Mouse (Mus musculus) cortical plate, adult 2 months (tissue): ENCODE measurements around the gene Meis2. TPM values are rescaled to one million over a fixed set of nuclear protein-coding genes. Genes with fewer than 3 reads are reported as not detected.

ENCODE experiments used
- H3K27ac ChIP-seq: fragments of 200-500 bp; 2 replicates; pipeline ENCODE4 v1.5.1; 2012; ENCODE audit warnings: low read length, control low read depth, inconsistent platforms; ENCODE audit not compliant: insufficient read depth
- H3K4me1 ChIP-seq: fragments of 200-500 bp; 2 replicates; pipeline ENCODE4 v1.6.1; 2011; ENCODE audit warnings: low read length; ENCODE audit not compliant: control insufficient read depth, insufficient read depth
- H3K4me3 ChIP-seq: fragments of 200-500 bp; 2 replicates; pipeline ENCODE4 v1.5.1; 2011; ENCODE audit warnings: mild to moderate bottlenecking, low read length, control low read depth; ENCODE audit not compliant: insufficient read depth
- CTCF ChIP-seq: fragments of 200-500 bp; IDR thresholded peaks from 2 replicates; pipeline ENCODE4 v1.5.1; 2011; ENCODE audit warnings: mild to moderate bottlenecking, control low read depth, low read length; ENCODE audit not compliant: insufficient read depth; ENCODE audit errors: extremely low read depth
- POLR2A ChIP-seq: fragments of 200-500 bp; IDR thresholded peaks from 2 replicates; pipeline ENCODE4 v1.6.1; 2011; ENCODE audit warnings: mild to moderate bottlenecking, low read length, control low read depth; ENCODE audit not compliant: insufficient read depth; ENCODE audit errors: extremely low read depth
- polyA plus RNA-seq: library from polyadenylated mRNA; depleted of rRNA; stranded (reverse); fragments of >200 nt; gene quantifications from 2 replicates; pipeline ENCODE4 v1.2.3, GENCODE M21; 2012

Meis2 gene
- polyA plus RNA-seq, 1 experiment: 86.1 TPM

DNA sequence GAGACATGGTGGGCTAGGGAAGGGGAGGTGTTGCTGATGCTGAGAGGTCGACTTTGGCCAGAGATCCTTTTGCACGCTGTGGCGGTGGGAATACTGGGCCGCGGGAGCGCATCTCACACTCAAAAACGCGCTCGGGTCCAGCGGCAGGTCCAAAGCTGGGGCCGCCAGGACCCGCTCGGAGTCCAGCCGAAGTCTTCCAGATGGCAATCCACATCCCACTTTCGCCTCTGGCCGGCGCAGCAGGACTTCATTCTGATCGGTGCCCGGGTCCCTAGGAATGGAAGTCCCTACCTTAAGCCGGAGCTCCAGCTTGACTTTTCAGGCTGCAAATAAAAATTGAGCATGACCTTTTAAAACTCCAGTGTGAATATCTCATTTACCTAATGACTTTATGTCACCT lies 9.8 kb upstream of the Meis2 start:
- H3K4me3 ChIP-seq: peak overlapping the region; percentile 53
- H3K4me1 ChIP-seq: no peaks in the 10 kb centered on the region
- peak overlapping the region; percentile 77 for H3K27ac ChIP-seq
- TF ChIP-seq CTCF: no peak
- no peak for TF ChIP-seq POLR2A

DNA sequence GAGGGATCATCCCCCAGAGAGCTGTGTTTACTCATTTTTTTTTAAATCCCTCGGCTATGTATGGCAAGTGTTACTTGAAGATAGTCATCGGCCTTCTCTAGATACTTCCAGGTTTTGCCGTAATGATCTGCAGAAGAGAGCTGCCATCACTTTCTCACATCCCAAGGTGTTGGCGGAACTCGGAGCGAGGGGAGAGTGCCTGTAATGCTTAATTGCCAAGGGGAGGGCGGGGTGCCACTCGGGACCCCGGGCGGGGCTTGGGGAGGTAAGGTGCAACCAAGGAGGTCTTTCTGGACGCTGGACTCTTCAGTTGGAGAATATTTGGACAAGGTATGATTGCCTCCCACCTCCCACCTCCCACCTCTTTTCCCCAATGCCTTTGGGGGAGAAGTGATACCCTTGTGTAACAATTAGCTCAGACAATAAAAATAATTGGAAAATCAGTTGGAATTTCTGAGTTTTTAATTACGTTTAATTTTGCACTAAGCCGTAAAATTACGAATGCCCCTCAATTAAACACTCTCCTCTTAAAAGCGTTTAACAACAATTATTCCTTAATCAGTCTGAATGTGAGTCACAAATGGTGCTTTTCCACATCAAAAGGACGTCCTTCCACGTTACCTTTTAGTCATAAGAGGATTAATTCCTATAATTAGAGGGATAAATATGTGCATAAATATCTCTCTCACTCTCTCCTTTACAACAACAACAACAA lies 9.2 kb upstream of the Meis2 start:
- Histone ChIP-seq H3K4me3 (peak overlapping the region; percentile 53), H3K27ac (peak overlapping the region; percentile 77), H3K4me1 (no peaks in the 10 kb centered on the region)
- TF ChIP-seq POLR2A: no peak
- TF ChIP-seq CTCF: no peak

DNA sequence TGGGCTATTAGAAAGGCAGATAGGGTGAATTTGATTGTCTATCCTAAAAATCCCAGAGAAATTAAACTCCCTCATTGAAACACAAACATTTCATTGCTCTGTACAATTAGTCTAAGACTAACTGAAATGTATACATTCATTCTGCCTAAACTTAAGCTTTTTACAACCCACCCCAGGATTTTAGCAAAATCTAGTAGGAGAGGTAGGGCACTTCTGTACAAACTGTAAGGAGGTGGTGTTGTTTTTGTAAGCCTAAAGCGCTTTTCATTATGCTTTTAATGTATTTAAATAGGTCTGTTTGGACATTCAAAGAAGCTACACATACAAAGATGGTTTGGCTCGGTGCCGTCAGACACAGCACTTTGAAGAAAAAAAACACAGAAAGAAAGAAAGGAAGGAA lies 8.4 kb upstream of the Meis2 start:
- Histone ChIP-seq H3K4me1 (no peaks in the 10 kb centered on the region), H3K27ac (peak overlapping the region; percentile 53), H3K4me3 (no peak overlapping the region; the same call in 1 of the 2 replicates)
- no peak for TF ChIP-seq POLR2A
- no peak for TF ChIP-seq CTCF

DNA sequence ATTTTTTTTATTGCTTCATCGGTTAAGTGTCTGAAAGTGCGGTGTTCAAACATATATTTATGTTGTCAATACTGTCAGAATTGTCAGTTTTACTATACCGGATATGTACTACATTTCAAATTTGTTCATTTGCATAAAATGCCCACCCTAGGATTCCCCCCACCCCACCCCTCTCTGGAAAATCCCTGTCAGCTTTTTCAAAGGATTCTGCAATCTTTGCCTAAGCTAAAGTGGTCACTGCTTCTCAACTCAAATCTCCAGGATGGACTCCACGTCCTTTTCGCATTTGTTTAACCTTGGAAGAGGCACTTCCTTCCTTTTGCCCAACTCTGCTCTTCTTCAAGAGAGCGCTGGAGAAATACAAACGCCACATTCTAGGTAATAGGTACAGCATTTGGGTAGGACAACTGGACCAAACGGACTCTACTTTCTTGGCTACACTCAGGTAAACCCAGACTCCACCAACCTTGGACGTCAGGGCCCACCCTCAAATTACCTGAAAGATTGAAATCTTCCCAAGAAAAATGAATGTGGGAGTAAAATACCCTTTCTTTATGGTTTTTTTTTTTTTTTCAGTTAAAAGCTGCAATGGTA lies 7.8 kb upstream of the Meis2 start:
- H3K27ac ChIP-seq: 0 out of 2 replicates have a peak overlapping the region, but pooled peaks have one; percentile 5
- no peaks in the 10 kb centered on the region for H3K4me1 ChIP-seq
- H3K4me3 ChIP-seq: no peak overlapping the region
- no peak for TF ChIP-seq CTCF
- TF ChIP-seq POLR2A: no peak

DNA sequence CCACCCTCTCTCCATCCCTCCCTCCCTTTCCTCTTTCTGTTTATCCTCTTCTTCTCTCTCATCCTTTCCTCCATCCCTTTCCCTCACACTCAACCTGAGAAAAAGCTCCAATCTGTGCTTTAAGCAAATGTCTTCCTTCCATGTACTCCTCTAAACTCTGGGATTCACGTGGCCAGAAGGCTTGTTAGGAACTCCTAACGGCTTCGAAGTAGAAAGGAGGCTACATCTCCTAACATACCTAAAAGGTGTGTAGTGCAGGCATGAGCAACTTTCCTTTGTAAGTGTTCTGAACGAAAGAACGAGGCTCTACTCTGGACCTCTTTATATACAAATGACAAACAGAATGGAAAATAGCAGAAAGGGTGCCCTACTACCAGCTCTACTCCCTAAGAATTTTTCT lies 7.1 kb upstream of the Meis2 start:
- TF ChIP-seq CTCF: no peak
- H3K4me3 ChIP-seq: peak overlapping the region; percentile 26; the same call in 1 of the 2 replicates
- peak overlapping the region; percentile 62 for H3K27ac ChIP-seq
- no peaks in the 10 kb centered on the region for H3K4me1 ChIP-seq

DNA sequence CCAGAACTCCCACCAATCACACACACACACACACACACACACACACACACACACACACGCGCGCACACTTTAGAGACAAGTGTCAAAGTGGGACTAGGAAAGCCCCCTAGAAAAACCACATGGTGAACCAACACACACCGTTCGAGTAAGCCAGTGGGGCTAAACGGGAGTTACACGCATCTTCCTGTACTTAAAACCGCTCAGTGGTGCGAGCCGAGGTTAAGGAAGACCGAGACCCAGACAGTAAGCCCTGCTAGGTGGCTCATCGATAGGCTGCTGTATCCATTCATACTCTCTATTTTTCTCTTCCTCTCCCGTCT lies 6.6 kb upstream of the Meis2 start:
- no peaks in the 10 kb centered on the region for H3K4me1 ChIP-seq
- TF ChIP-seq POLR2A (no peak), CTCF (no peak)
- H3K4me3 ChIP-seq: peak overlapping the region; percentile 26; the same call in 1 of the 2 replicates
- peak overlapping the region; percentile 62 for H3K27ac ChIP-seq

DNA sequence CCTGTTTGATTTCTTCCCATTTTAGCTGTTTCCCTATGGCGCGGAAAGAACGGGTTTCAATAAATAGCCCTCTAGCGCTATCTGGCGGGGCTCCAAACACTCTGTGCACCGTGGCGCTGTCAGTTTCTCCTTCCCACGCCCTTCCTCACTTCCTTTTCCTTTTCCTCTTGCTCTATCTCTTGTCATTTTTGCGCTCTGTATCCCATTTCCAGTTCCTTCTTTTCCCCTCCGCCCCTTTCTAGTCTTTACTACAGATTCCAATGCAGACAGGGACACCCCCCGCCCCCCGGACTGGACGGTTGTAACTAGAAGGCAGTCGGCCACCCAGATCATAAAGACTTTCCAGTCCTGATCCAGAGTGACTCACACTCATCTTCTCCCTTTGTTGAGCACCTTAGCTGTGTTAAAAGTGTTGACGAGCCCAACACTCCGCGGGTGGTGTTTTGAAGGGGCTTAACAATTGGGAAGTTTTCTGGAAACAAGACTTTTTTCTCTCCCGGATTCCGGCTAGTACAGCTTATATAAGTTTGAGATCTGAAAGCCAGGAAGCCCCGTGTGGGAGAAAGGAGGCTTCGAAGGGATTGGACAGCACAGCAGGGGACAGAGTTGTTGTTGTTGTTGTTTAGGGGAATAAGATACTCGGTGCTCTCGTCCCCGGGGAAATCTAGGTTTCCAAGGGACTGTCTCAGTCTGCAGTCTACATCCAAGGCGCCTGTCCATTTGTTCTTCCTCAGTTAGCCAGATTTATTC lies 6.1 kb upstream of the Meis2 start:
- Histone ChIP-seq H3K27ac (peak overlapping the region; percentile 62; the same call in 1 of the 2 replicates), H3K4me1 (no peaks in the 10 kb centered on the region), H3K4me3 (peak overlapping the region; percentile 26)
- TF ChIP-seq CTCF (peak; percentile 38; the same call in 1 of the 2 replicates), POLR2A (no peak)

DNA sequence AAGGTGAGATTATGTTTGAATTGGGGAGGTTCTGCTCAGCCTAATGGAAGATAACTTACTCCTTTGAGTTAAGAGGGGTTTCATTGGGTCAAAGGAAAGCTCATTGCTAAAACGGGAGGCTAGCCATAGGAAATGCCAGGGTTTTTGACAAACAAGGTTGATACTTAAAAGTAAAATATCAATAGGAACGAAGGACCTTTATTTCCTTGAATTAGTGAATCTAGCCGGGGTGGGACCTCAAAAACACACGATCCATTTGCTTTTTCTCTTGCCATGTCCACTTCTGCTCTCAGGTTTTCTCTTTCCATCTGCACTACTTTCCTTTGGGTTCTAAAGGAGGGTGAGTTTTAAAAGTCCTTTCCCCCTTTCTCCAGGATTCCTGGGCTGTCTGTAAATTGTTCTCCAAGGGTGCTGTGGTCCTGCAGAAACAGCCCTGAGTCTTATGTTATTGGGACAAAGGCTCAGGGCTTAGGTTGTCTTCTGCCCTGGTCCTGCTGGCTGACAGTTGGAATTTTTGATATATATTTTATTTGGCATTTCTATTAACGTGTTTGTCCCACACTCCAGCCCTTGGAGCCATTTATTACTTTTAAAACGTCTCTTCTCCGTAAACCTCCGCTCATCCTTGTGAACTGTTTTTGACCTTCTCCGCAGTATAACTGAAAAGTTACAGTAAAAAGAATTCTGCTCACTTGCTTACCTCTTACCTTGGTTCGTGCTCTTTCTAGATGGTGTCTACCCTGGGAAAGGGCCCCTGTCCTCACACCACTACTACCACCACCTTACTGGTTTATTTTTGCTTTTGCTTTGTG lies 5.2 kb upstream of the Meis2 start:
- Histone ChIP-seq H3K4me3 (peak overlapping the region; percentile 14), H3K27ac (peak overlapping the region; percentile 85), H3K4me1 (no peaks in the 10 kb centered on the region)
- TF ChIP-seq POLR2A (no peak), CTCF (no peak)

DNA sequence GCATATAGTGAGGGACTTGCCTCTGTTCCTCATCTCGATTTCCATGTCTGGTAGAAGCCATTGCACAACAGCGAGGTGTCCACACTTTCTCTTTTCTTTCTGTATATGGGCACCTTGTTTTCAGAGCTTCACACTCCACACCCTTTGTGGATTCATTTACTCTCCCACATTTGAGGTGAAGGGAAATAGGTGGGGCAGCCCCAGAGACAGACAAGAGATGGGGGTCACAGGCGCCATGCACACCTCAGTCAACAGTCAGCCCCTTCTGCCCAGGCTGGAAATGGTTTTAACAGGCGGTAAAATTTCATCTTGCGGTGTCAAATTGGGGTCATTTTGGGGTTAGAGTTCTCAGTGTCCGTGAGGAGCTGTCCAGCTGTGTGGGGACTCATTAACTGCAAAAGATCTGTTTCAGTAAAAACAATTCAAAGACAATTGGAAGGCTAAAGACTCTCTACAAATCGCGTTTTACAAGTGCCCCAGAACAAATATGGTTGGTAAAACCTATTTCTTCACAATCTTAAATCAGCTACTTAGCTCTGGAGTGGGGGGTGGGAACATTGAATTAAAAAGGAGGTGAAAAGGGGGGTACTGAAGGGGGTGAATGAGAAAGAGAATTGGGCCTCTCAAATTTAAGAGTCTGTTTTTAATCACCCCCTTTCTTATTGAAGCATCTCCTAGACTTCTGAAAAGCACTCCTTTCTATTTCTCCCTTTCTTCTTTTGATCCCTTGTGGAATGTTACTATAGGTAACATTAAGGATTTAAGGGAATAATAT lies 4.0 kb upstream of the Meis2 start:
- Histone ChIP-seq H3K4me1 (no peaks in the 10 kb centered on the region), H3K4me3 (peak overlapping the region; percentile 39), H3K27ac (peak overlapping the region; percentile 89)
- TF ChIP-seq CTCF: no peak
- no peak for TF ChIP-seq POLR2A
